Mouse (Mus musculus): Measurements from ENCODE around the gene Mta2. TPM values are rescaled to one million over a fixed set of nuclear protein-coding genes. Genes with fewer than 3 reads are reported as not detected.
A peak's percentile ranks its signal among the peaks of the same experiment; 100 is the strongest.

The Mta2 gene
- polyA plus RNA-seq, 1 experiment from 2014 or later, result 171 TPM

- H3K4me1 ChIP-seq, result peaks cover 35% of the 10 kb centered on the region
- no peaks in the 10 kb centered on the region for H3K9me3 ChIP-seq
- H3K27ac ChIP-seq (replicated peaks), result no peak overlapping the region
- H3K27me3 ChIP-seq, result peaks cover 13% of the 10 kb centered on the region
- peak overlapping the region; percentile 47 for H3K4me3 ChIP-seq
- under 1% methylated on average over 53 of the region's 53 CpGs for WGBS
- H3K4me2 ChIP-seq (replicated peaks), result peak overlapping the region; percentile 91
- H3K36me3 ChIP-seq, result no peaks in the 10 kb centered on the region
- peak; percentile 54 for ATAC-seq (replicated peaks)
- peak overlapping the region; percentile 53 for H3K9ac ChIP-seq (replicated peaks)
These were observed 48.1 kb downstream of the Mta2 start for GRCm38 (mm10) chr19:8989567-8990431.

GRCm38 (mm10) chr19:8990432-8991102, 48.9 kb downstream of the Mta2 start:
- peaks cover 13% of the 10 kb centered on the region for H3K27me3 ChIP-seq
- WGBS, result 17% methylated on average over 15 of the region's 15 CpGs
- H3K4me2 ChIP-seq (replicated peaks), result peak overlapping the region; percentile 91
- no peaks in the 10 kb centered on the region for H3K9me3 ChIP-seq
- H3K36me3 ChIP-seq, result no peaks in the 10 kb centered on the region
- peak; percentile 49 for ATAC-seq (replicated peaks)
- no peak overlapping the region for H3K27ac ChIP-seq (replicated peaks)
- H3K9ac ChIP-seq (replicated peaks), result no peak overlapping the region
- H3K4me3 ChIP-seq, result peak overlapping the region; percentile 47
- peaks cover 28% of the 10 kb centered on the region for H3K4me1 ChIP-seq

- Histone ChIP-seq H3K4me2 (replicated peaks) (no peak overlapping the region), H3K4me1 (peaks cover 28% of the 10 kb centered on the region), H3K4me3 (no peak overlapping the region), H3K27me3 (peaks cover 13% of the 10 kb centered on the region), H3K27ac (replicated peaks) (no peak overlapping the region), H3K36me3 (no peaks in the 10 kb centered on the region), H3K9ac (replicated peaks) (no peak overlapping the region), H3K9me3 (no peaks in the 10 kb centered on the region)
- 80% methylated on average over 4 of the region's 4 CpGs for WGBS
- no peak for ATAC-seq (replicated peaks)
These were observed 49.7 kb downstream of the Mta2 start for GRCm38 (mm10) chr19:8991245-8991870.

GRCm38 (mm10) chr19:8991871-8992735, 50.4 kb downstream of the Mta2 start:
- Histone ChIP-seq H3K27ac (replicated peaks) (no peak overlapping the region), H3K4me2 (replicated peaks) (no peak overlapping the region), H3K9me3 (no peaks in the 10 kb centered on the region), H3K9ac (replicated peaks) (no peak overlapping the region), H3K36me3 (no peaks in the 10 kb centered on the region), H3K4me1 (peaks cover 28% of the 10 kb centered on the region), H3K4me3 (no peak overlapping the region), H3K27me3 (peaks cover 13% of the 10 kb centered on the region)
- 82% methylated on average over 13 of the region's 13 CpGs for WGBS
- ATAC-seq (replicated peaks), result no peak

- H3K4me2 ChIP-seq (replicated peaks), result no peak overlapping the region
- H3K9ac ChIP-seq (replicated peaks), result no peak overlapping the region
- peaks cover 34% of the 10 kb centered on the region for H3K4me1 ChIP-seq
- H3K27me3 ChIP-seq, result peaks cover 10% of the 10 kb centered on the region
- no peaks in the 10 kb centered on the region for H3K9me3 ChIP-seq
- no peak for ATAC-seq (replicated peaks)
- H3K27ac ChIP-seq (replicated peaks), result no peak overlapping the region
- no peaks in the 10 kb centered on the region for H3K36me3 ChIP-seq
- no peak overlapping the region for H3K4me3 ChIP-seq
- 37% methylated on average over 12 of the region's 12 CpGs for WGBS
These were observed 51.3 kb downstream of the Mta2 start for GRCm38 (mm10) chr19:8992769-8993624.

- 54% methylated on average over 2 of the region's 2 CpGs for WGBS
- no peak for ATAC-seq (replicated peaks)
- peaks cover 7% of the 10 kb centered on the region for H3K27me3 ChIP-seq
These were observed 51.9 kb downstream of the Mta2 start for GRCm38 (mm10) chr19:8993625-8993912.

GRCm38 (mm10) chr19:8994813-8995607, 53.3 kb downstream of the Mta2 start:
- Histone ChIP-seq H3K27ac (replicated peaks) (no peak overlapping the region), H3K9me3 (no peaks in the 10 kb centered on the region), H3K9ac (replicated peaks) (no peak overlapping the region), H3K4me2 (replicated peaks) (no peak overlapping the region), H3K27me3 (no peaks in the 10 kb centered on the region; the same call in 1 of the 2 replicates), H3K4me3 (no peak overlapping the region), H3K36me3 (no peaks in the 10 kb centered on the region), H3K4me1 (peaks cover 18% of the 10 kb centered on the region)
- no peak for ATAC-seq (replicated peaks)
- 83% methylated on average over 10 of the region's 10 CpGs for WGBS

More at GRCm38 (mm10) chr19:8993625-8993912, 51.9 kb downstream of the Mta2 start:
- Histone ChIP-seq H3K4me1 (peaks cover 33% of the 10 kb centered on the region), H3K9me3 (no peaks in the 10 kb centered on the region), H3K4me3 (no peak overlapping the region), H3K9ac (replicated peaks) (no peak overlapping the region), H3K27ac (replicated peaks) (no peak overlapping the region), H3K4me2 (replicated peaks) (no peak overlapping the region), H3K36me3 (no peaks in the 10 kb centered on the region)

- Histone ChIP-seq H3K9me3 (no peaks in the 10 kb centered on the region), H3K27ac (replicated peaks) (no peak overlapping the region), H3K4me1 (peaks cover 10% of the 10 kb centered on the region), H3K27me3 (no peaks in the 10 kb centered on the region), H3K4me2 (replicated peaks) (no peak overlapping the region), H3K9ac (replicated peaks) (no peak overlapping the region), H3K4me3 (no peak overlapping the region), H3K36me3 (no peaks in the 10 kb centered on the region)
- ATAC-seq (replicated peaks), result no peak
- WGBS, result 93% methylated on average over 6 of the region's 6 CpGs
These were observed 54.9 kb downstream of the Mta2 start for GRCm38 (mm10) chr19:8996601-8997000.

GRCm38 (mm10) chr19:8997546-8997945, 55.9 kb downstream of the Mta2 start:
- H3K9ac ChIP-seq (replicated peaks), result no peak overlapping the region

GRCm38 (mm10) chr19:8998546-8998945, 56.9 kb downstream of the Mta2 start:
- ATAC-seq (replicated peaks), result no peak
- WGBS, result 75% methylated on average over 6 of the region's 6 CpGs

More at GRCm38 (mm10) chr19:8997546-8997945, 55.9 kb downstream of the Mta2 start:
- Histone ChIP-seq H3K4me1 (peaks cover 10% of the 10 kb centered on the region), H3K4me2 (replicated peaks) (no peak overlapping the region), H3K9me3 (no peaks in the 10 kb centered on the region), H3K4me3 (no peak overlapping the region), H3K27me3 (no peaks in the 10 kb centered on the region), H3K36me3 (no peaks in the 10 kb centered on the region), H3K27ac (replicated peaks) (no peak overlapping the region)
- WGBS, result 62% methylated on average over 4 of the region's 4 CpGs
- peak; percentile 76 for ATAC-seq (replicated peaks)

More at GRCm38 (mm10) chr19:8998546-8998945, 56.9 kb downstream of the Mta2 start:
- Histone ChIP-seq H3K27me3 (no peaks in the 10 kb centered on the region), H3K4me2 (replicated peaks) (no peak overlapping the region), H3K4me1 (peaks cover 10% of the 10 kb centered on the region), H3K4me3 (no peak overlapping the region), H3K9ac (replicated peaks) (no peak overlapping the region), H3K9me3 (no peaks in the 10 kb centered on the region), H3K27ac (replicated peaks) (no peak overlapping the region), H3K36me3 (no peaks in the 10 kb centered on the region)

Measured in forebrain, embryonic 15.5 days (tissue).